Mouse (Mus musculus) gastrocnemius, postnatal 10 days (tissue): ENCODE measurements around the gene Mthfd1l. TPM values are rescaled to one million over a fixed set of nuclear protein-coding genes. Genes with fewer than 3 reads are reported as not detected.
"Not testable (repeated sequence)": the region's sequence is repeated elsewhere in the genome, so short reads cannot be mapped to it uniquely, and the experiment has no call there.

Source experiments
- DNase-seq: peaks from one replicate; pipeline ENCODE4 v3.0.0; 2021; ENCODE audit warnings: mixed read lengths
- total RNA-seq, 2 experiments: library from RNA; stranded (reverse); gene quantifications; 2 replicates each; pipeline ENCODE4 v1.2.3; 2021

The Mthfd1l gene
- total RNA-seq, 2 experiments from 2014 or later, result 4.7 to 4.8 TPM

DNA sequence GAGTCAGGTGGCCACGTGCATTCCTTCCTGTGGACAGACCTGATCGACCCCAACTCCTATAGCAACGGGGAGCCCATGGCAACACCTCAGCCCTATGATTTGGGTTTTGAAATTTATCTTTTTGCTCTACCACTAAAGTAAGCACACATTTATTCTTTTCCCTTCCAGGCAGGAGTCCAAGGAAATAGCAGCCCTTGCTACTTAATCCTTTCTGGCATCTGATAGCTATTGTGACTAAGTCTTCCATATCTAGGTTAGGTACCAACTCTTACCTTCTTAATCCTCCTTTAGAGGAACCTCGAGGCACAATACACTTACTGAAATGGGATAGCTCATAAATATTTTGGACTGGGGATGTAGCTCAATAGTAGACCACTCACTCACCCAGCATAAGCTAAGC lies 180.1 kb downstream of the Mthfd1l start:
- DNase-seq, result no peak

DNA sequence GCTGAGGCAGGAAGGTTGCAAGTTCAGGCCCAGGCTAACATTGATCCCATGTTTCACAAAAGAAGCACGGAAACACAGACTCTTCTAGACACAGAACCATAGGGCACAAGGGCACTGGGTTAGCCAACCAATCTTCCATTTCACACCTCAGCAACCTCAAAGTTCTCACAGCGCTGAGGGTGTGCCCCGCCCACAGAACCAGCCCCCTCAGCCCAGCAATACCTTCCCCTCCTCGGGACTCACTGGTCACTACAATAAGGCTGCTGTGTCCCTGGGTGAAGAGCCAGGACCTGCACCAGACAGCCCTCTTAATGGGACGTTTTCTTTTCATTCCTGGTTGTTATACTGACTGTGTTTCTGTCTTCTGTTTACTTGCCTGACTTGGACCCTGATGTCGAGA lies 181.1 kb downstream of the Mthfd1l start:
- DNase-seq, result no peak

DNA sequence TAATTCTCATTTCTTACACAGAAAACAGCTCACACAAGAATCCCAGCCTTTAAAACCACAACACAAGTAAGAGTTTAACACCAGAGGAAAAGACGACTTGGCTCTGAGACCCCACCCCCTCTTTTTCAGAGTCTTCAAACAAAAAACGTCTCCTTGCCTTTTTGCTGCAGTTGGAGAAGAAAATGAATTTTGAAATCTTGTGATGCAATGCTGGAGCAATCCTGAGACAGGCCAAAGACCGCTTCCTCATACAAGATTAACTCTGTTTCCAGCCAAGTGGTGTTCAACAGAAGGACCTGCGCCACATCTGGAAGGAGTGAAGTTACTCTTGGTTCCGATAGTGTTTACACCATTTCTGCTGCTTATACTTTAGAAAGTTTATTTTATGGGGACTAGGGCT lies 182.6 kb downstream of the Mthfd1l start:
- no peak for DNase-seq

DNA sequence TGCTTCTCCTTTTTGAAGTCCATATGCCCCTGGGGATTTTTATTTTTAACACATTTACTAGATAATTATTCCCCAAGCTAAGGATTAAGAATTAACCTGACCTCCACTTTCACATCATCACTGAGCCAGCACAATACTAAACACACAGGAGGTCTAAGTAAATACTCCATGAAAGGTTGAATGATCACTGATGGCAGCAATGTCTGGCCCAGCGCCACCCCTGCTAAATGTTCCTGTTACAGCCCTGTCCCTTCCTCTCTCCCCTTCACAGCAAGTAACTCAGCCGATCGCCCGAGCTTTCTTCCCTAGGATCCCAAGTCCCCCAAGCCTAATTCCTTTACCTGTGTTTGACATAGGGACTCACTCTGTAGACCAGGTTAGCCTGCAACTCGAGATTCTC lies 185.6 kb downstream of the Mthfd1l start:
- no peak for DNase-seq

DNA sequence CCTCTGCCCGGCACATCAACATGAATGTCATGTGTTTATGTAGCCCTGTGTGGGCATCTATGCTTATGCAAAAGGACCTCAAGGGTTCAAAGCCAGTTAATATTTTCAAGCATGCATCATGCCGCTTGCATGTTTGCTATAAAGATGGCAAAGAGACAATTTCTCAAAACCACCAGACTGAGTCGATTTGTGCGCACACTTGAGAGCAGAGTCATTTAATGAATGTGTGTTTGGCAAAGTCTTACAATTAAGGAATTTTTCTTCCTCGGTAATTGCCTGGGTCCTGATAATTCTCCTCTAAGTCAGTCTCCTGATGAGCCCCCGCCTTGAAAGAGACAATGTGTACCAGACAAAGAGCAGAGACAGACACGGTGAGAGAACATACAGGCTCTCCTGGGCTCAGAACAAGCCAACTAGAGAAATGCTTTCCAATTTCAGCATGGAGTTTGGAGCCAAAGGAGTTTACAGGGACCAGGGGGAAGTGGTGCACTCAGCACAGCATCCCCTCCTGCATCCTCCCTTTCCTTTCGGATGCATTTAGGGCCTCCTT lies 186.7 kb downstream of the Mthfd1l start:
- DNase-seq, result no peak

DNA sequence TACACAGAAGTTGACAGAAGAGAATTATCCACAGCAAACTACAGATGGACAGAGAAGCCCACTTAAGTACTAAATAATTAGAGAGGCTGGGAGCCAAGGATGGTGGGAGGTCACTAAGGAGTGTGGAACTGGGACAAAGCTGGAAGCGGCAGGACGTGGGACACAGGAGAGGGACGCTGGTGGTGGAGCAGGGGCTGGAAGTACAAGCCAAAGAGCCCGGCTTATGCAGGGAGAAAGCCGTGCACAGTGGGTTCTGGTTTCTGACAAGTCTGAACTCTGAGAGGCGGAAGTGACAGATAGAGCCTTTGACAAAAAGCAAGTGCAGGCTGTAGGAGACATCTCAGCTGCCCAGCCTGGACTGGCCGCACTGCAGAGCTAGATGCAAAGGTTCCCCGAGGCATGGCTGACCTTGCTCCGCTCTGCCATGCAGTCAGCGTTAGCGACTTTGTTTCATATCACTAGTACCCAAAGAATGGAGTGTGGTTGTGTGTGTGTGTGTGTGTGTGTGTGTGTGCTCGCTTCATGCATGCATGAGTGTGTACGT lies 187.4 kb downstream of the Mthfd1l start:
- no peak for DNase-seq

DNA sequence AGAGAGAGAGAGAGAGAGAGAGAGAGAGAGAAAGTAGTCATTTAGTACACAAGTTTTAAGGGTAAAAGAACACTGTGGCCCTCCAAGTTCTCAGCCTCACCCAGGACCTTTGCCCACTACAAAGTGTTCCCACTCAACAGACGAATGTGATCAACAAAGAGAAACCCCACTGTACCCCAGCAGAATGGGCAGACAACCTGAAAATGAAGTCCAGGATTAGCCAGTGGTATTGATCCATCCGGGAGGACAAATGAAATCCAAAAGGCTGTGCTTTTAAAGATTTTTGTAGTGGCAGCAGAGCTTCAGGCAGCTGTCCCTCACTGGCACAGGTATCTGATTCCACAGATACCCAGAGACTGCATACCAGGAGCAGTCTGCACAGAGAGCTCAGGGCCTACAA lies 189.1 kb downstream of the Mthfd1l start:
- DNase-seq, result no peak

DNA sequence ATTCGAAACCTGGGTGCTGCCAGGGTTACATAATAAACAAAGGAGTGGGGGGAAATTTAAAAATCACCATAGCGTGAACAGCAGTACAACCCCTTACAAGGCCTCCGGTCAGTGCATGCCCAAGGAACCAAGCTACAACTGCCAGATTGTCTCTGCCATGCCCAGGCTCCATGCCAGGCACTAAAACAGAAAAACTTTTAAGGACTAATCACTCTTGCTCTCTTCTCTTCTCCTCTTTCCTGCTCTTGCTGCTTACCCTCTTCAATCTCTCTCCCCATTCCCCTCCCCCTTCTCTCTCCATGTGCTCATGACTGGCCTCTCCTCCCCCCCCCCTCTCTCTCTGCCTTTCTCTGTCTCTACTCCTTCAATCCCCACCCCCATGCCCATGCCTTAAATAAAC lies 190.1 kb downstream of the Mthfd1l start:
- no peak for DNase-seq

DNA sequence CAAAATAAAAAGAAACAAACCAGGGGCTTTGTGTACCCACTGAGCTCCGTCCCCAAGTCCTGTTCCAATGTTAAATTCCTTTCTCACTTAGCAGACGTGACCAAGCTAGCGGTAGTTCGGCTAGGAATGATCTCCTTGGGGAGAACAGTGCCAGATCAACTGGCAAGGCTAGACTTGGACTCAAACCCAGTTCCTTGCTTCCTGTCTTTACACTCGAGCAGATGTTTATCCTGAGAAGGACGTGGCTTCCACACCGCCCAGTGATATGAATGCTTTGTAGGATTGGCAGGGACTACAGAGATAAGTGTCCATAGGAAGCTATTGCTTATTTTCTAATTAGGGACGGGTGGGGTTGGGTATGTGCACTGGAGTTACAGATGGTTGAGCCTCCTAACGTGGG lies 191.8 kb downstream of the Mthfd1l start:
- no peak for DNase-seq

DNA sequence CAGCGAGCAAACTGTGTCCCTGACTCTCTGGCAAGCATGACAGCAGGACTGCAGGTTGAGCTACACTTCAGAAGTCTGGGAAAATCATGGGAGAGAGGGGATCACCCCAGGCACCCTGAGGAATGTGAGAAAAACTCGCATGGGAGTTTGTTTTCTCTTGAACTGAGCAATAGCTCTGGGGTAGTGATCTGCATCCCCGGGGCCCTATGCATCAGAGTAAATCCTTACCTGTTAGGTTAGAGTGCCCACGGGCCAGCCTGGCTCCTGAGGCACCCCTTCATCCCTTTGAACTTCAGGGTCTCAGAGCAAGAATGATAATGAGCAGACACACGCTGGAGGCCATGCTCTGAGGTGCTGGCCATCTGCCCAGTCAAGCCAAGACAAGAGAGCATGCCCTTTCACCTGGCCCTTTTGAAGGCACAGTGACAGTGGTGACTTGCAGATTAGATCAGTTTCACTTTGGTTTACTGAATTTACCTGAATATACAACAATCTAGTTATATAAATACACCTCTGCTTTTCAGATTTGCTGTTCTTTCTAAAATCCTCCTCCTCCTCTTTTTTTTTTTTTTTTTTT lies 195.4 kb downstream of the Mthfd1l start:
- no peak for DNase-seq

DNA sequence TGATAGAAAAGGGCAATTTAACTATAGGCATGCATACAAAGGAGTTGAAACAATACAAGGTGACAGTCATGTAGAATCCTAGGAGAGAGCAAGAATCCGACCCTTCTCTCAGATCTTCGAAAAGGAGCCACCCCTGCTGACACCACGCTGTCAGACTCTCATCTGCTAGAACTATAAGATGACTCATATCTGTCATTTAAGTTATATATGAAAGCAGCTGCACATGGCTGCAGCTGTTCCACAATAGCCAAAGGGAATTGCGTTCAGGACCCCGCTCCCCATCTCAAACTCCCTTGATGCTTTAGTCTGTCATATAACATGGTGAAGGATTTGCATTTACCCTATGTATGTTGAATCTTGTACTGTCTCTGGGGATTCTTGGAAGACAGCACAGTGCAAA lies 201.3 kb downstream of the Mthfd1l start:
- DNase-seq, result no peak

DNA sequence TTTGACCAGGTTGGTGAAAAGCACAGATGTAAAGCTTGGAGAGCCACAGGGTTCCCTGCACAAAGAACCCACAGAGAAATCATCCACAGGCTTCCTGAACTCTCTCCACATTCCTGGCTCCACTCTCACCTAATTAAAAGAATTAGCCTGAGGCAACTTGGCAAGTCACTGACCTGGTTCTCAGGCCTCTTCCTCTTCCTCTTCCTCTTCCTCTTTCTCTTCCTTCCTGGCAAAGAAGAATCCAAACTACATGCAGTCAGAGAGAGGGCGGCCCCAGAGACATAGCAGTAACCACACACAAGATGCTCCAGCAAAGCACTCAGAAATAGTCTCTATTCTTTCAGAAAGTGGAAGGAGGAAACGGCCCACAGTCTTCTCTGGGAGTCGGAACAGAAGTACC lies 201.8 kb downstream of the Mthfd1l start:
- no peak for DNase-seq

DNA sequence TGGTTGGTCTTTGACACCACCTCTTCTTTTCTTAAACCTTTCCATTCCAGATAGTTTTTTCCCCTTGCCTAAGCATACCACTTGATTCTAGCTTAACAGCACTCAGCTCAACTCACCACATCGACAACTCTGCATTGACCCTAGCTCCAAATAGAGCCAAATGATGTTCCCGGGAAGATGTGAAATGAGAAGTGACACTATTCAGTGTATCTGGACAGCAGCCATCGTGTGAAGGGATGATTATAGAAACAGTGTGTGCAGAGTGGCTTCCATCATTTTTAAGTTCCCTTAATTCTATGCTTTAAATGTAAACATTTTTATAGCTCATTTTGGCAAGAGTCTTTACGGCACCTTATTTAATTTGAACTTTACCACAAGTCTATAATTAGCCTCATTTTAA lies 204.4 kb downstream of the Mthfd1l start:
- no peak for DNase-seq

DNA sequence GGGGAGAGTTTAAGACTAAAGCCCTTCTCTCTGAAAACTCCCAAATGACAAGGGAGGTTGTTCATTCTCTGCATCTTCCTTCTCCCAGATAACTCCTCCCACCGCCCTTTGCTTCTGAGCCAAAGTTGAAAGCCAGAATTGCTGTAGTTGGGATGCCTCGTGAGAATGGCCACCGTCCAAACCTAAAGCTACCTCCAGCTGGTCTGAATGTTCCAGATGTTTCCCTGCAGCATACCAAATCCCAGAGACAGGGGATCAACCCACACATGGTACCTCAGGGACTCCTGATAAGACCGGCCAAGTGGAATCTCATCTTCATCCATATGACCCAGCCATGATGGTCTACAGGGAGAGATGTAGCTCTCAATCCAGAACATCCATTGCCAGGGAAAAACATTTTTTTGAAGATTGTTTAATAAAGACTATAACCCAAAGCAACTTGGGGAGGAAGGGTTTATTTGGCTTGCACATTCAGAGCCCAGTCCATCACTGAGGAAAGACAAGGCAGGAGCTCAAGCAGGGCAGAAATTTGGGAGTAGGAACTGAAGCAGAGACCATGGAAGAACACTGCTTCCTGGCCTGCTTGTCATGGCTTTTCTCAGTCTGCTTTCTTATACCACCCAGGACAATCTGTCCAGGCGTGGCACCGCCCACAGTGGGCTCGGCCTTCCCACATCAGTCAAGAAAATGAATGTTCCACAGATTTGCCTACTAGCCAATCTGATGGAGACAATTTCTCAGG lies 206.3 kb downstream of the Mthfd1l start:
- peak; percentile 25 for DNase-seq

DNA sequence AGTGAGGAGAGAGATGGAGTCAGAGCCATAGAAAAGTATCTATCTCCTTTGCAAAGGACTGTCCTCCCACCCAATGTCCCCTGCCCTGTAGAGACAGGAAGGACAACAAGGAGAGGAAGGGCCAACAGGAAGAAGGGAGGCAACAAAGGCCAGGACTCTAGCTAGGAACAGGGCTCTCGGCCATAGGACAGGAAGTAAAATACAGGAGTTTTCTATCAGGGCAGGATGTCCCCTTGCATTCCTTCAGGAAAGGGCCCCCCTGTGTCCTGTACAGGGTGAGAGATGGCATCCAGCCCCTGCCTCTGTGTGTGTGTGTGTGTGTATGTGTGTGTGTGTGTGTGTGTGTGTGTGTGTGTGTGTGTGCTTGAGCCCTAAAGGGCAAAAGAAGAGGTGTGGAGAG lies 209.0 kb downstream of the Mthfd1l start:
- no peak for DNase-seq

DNA sequence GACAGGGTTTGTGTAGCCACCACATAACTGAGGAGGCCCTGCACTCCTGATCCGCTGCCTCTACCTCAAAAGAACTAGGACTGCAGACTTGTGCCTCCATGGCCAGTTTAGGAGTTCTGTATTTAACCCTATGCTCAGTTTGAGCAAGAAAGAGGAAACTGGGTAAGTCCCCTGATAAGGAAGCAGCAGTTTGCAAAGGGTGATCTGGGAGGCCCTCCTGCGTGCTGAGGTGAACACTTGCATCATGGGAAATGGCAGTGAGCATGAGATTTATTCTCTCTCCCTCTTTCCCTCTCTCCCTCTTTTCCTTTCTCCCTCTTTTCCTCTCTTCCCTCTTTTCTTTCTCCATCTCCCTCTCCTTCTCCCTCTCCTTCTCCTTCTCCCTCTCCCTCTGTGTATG lies 209.5 kb downstream of the Mthfd1l start:
- DNase-seq, result no peak

DNA sequence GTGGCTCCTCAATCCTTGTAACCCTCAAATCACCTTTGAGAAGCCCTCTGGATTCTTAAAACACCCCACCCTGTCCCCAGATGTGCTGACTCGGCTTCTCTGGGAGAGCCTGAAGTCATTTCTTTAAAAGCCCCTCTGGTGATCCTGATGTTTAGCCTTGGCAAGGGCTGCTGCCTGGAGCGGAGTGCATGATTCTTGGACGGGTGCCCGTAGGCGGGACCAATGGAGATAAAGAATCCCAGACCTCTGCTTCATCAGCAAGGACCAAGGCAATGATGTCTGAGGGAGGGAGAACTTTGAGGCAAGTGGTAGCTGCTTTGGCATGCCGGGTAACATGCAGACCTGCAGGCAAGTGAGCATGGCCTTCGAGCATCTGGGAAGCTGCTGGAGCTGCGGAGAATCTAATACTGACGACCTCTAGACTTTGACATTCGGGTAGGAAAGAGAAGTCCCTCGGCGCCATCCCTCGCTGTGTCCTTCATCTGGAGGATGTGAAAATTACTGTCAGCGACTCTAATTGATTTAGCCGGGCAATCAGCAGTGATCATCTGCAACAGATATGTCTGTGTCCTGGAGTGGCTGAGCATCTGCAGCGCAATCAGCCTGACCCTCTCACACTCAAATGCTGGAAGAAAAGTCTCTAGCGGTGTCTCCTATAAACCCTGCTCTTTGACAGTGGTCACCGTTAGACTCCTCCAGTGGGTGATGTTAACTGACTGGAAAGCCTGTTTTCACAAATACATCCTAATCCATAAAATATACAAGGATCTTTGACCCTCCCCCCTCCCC lies 215.9 kb downstream of the Mthfd1l start:
- peak; percentile 81 for DNase-seq

DNA sequence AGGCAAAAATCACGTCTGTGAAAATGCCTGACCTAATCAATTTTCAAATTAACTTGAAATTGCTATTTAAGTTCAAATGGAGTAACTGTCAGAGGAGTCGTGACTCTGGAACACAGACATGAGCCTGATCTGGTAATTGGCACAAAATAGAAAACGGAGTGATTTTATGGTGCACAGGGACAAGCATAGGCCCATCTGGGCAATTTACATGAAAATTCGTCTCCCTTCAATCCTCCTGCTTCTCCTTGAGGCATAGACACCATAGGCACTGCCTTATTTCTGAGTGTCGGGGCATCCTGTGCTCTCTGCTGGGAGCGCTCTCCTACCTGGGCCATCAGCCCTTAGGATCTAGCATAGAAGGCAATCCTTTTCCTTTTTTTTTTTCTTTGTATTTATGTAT lies 216.5 kb downstream of the Mthfd1l start:
- DNase-seq, result no peak

DNA sequence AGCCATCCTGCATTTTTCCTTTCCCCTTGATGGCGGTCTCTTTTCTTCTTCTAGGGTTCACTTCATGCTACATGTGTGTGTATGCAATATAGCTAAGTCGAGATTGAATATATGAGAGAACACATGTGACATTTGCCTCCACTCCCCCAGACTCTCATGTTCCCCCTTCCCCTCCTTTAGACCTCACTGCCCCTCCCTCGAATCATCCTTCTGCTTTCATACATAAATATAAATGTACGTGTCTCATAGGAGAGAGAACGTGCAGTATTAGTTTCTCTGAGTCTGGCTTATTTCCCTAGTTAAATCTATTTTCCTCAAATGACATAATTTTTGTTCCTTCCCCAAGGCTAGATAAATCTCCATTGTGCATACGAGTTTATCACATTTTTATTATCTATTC lies 226.1 kb downstream of the Mthfd1l start:
- DNase-seq, result no peak

DNA sequence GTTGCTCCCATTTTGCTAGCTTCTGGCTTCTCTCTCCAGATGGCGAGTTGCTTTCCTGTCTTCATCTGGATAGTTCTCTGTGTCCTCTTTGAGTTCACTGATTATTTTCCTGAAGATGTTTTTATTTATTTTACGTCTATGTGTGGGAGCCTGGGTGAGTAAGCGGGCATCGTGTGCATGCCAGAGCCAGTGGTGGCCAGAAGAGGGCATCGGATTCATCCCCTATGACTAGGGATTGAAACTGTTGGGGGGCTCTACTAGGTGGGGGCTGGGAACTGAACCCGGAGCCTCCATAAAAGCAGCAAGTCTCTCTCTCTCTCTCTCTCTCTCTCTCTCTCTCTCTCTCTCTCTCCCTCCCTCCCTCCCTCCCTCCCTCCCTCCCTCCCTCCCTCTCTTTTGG lies 227.0 kb downstream of the Mthfd1l start:
- DNase-seq, result no peak

DNA sequence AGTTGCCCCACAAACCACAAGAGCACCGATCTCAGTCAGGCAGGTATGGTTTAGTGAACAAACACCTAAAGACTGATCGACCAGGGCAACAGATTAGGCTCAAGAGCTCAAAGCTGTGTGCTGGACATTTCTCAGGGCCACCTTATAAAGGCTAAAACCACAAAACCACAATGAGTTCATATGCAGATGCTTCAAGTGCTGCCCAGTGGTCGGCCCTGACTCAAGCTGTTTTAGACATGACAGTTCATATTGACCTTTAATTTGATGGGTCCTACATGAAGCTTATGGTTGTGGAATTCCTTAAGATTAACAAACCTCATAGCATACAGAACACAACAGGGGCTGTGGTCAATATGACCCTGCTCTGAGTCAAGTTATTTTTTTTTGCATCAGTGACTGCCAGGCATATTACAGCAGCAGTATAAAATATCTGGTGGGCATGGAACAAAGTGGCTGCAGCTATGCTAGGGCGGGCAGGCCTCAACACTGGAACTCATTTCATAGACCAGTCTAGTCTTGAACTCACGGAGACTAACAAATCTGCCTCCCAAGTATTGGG lies 227.7 kb downstream of the Mthfd1l start:
- DNase-seq, result no peak

DNA sequence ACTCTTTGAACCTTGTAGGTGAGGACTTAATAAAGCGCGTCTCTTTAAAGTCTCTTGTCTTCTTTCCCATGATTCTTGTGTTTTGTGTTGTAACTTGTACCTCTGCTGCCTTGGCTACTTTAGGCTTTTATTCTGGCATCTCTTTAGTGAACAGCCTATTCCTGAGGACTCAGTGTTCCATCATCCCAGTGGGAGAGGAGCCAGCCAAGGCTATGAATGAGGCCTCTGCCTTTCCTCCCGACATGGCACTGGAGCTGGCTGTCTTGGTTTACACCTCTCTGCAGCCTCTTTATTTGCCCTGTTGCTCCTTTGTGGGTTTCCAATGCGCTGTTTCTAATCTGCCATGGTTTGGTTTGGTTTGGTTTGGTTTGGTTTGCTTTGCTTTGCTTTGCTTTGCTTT lies 228.2 kb downstream of the Mthfd1l start:
- DNase-seq, result no peak

DNA sequence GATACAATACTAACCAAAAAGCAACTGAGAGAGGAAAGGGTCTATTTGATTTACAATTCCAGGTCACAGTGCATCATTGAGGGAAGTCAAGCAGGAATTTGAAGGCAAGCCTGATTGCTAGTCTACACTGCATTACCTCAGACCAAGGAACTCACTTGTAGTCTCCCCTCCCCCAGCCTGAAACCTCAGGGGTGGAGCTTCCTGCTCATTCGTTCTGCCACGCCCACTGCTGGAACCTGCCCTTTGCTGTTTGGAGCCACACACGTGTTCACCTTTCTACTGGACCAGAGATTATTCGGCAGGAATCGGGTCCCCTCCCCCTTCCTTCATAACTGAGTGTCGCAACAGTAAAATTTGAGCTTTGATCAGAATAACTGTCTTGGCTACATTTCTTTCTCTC lies 230.7 kb downstream of the Mthfd1l start:
- not testable (repeated sequence) for DNase-seq
